Mouse (Mus musculus) midbrain, embryonic 10.5 days (tissue): ENCODE data around the gene Vps51. TPM values are rescaled to one million over a fixed set of nuclear protein-coding genes. Genes with fewer than 3 reads are reported as not detected.

Source experiments
- DNase-seq: peaks from one replicate; pipeline ENCODE4 v3.0.0-alpha.2; 2017; ENCODE audit warnings: low spot score
- H3K27ac ChIP-seq: fragments of 300-500 bp; sonication (generic); replicated peaks from 2 replicates; pipeline ENCODE4 v1.5.1; 2016; ENCODE audit warnings: mild to moderate bottlenecking
- H3K27me3 ChIP-seq: fragments of 300-500 bp; sonication (generic); 2 replicates; pipeline ENCODE4 v1.6.1; 2016; ENCODE audit warnings: low read depth, mild to moderate bottlenecking; ENCODE audit not compliant: poor library complexity, severe bottlenecking
- H3K36me3 ChIP-seq: fragments of 300-500 bp; sonication (generic); 2 replicates; pipeline ENCODE4 v1.6.1; 2016; ENCODE audit warnings: mild to moderate bottlenecking, moderate library complexity
- H3K4me1 ChIP-seq: fragments of 300-500 bp; sonication (generic); 2 replicates; pipeline ENCODE4 v1.6.1; 2016
- H3K4me3 ChIP-seq: fragments of 300-500 bp; sonication (generic); 2 replicates; pipeline ENCODE4 v1.5.1; 2016; ENCODE audit warnings: mild to moderate bottlenecking, moderate library complexity
- H3K9me3 ChIP-seq: fragments of 300-500 bp; sonication (generic); replicated peaks from 2 replicates; pipeline ENCODE4 v1.6.1; 2016; ENCODE audit warnings: mild to moderate bottlenecking
- WGBS: fragments of 180-500 bp; shearing (Covaris S2); methylation state at CpG from one replicate; pipeline ENCODE4 v1.1.7; 2016; 5-methylcytosine and 5-hydroxymethylcytosine counted together
- polyA plus RNA-seq: library from polyadenylated mRNA; unstranded; fragments of >200 nt; fragmentation: Nextera tagmentation; extraction: Ambion mirVana; gene quantifications from 2 replicates; pipeline ENCODE4 v1.2.1, GENCODE M21; 2016

Vps51 gene
- polyA plus RNA-seq, result 68.0 and 77.3 TPM in 2 replicates

DNA sequence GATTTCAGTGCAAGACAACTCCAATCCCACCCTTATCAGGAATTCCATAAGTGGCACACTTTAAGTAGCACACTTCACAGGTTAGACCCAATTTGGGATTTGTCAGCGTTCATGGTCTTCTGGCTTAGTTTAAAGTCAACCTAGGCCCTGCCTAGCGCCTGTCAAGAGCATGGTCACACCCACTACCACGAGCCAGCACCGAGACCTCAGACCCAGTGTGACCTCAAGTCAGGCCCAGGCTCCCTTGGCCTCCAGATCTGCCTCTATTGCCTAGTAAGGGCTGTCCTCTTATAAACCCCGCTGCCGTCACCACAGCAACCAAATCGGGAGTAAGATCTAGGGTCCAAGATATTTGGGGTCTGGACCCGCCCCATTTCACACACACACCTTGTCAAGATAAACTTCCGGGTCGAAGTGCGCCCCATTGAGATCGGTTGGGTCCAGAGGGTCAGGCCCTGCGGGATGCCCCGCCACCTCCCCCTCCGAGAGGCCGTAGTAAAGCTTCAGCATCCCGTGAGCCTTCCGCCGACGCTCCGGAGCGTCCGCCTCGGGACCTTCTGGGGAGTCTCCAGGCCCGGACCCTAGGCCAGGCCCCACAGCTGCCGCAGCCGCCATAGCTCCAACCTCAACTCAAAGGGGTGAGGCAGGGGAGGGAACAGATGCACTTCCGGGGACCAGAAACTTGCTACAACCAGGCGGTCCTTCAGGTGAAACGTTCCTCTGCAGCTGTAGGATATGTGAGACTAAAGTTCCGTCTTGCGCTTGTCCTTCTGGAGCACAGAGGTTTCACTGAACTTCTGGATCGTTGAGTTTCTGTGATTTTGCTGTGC is at the start of gene Vps51:
Vps51 (minus strand) TSS at position 668 of the 830 bp plus-strand sequence.
- H3K9me3 ChIP-seq, result no peaks in the 10 kb centered on the region
- DNase-seq, result peak; percentile 87
- WGBS, result 2% methylated on average over 33 of the region's 33 CpGs
- peaks cover 54% of the 10 kb centered on the region for H3K36me3 ChIP-seq
- peaks cover 32% of the 10 kb centered on the region for H3K4me1 ChIP-seq
- peak within 1 kb of the TSS; percentile 70 for H3K4me3 ChIP-seq
- H3K27me3 ChIP-seq, result no peaks in the 10 kb centered on the region
- peak within 1 kb of the TSS; percentile 93 for H3K27ac ChIP-seq

DNA sequence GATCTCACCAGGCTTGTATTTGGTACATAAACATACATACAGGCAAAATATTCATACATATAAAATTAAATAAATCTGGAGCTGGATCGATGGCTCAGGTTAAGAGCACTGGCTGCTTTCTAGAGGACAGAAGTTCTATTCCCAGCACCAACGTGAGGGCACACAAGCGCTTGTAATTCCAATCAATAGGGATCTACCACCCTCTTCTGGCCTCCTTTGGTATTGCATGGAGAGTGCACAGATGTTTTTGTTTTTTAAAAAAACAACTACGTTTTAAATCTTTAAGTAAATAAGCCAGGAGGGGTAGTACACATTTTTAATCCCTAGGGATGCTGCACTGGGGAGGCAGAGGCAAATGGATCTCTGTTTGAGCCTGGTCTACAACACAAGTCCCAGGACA is 49.3 kb upstream of the Vps51 start:
- no peaks in the 10 kb centered on the region for H3K27me3 ChIP-seq
- H3K36me3 ChIP-seq, result no peaks in the 10 kb centered on the region; the same call in 1 of the 2 replicates
- H3K9me3 ChIP-seq, result no peaks in the 10 kb centered on the region
- DNase-seq, result peak; percentile 35
- H3K4me1 ChIP-seq, result peaks cover 19% of the 10 kb centered on the region
- H3K27ac ChIP-seq, result no peak overlapping the region
- 20% methylated on average over 4 of the region's 4 CpGs for WGBS
- H3K4me3 ChIP-seq, result peak overlapping the region; percentile 9; the same call in 1 of the 2 replicates

DNA sequence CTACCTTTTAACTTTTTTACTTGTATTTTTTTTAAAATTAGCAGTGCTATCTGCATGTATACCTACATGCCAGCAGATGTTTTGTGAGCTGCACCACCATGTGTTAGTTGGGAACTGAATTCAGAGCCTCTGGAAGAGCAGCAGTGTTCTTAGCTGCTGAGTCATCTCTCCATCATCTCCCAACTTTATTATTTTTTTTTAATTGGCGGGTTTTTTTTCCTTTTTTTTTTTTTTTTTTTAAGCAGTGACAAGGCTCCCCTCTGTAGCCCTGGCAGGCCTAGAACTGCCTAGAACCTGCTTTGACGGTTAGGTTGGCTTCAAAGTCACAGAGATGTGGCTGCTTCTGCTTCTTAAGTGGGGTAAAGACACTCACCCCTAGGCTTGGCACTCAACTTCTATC is 47.9 kb upstream of the Vps51 start:
- Histone ChIP-seq H3K9me3 (no peaks in the 10 kb centered on the region), H3K4me1 (peaks cover 19% of the 10 kb centered on the region), H3K27ac (no peak overlapping the region), H3K27me3 (no peaks in the 10 kb centered on the region), H3K4me3 (no peak overlapping the region), H3K36me3 (peaks cover 4% of the 10 kb centered on the region)
- WGBS, result 73% methylated on average over 2 of the region's 2 CpGs
- no peak for DNase-seq

DNA sequence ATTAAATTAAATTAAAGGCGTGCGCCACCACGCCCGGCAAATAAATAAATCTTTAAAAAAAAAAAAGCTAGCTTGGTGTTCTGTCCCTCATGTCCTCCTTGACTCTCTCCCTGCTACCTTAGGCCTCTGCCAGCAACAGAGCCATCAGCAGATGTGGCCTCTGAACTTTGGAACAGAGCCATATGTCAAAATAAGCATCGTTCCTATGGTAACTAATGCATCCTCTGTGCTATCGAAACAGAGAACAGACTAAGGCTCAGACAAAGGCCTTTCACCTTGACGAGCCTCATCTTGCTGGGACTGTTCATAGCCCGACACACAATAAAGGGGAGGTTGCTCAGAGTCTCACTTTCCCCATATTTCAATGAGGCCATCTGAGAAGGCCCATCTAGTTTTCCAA is 46.3 kb upstream of the Vps51 start:
- no peak overlapping the region for H3K4me3 ChIP-seq
- 83% methylated on average over 8 of the region's 8 CpGs for WGBS
- no peak for DNase-seq
- no peaks in the 10 kb centered on the region for H3K27me3 ChIP-seq
- peak overlapping the region; percentile 28; the same call in 1 of the 2 replicates for H3K27ac ChIP-seq
- no peaks in the 10 kb centered on the region for H3K9me3 ChIP-seq
- peaks cover 27% of the 10 kb centered on the region for H3K4me1 ChIP-seq
- H3K36me3 ChIP-seq, result peaks cover 4% of the 10 kb centered on the region

- Histone ChIP-seq H3K4me1 (peaks cover 29% of the 10 kb centered on the region), H3K27me3 (no peaks in the 10 kb centered on the region), H3K4me3 (no peak overlapping the region), H3K9me3 (no peaks in the 10 kb centered on the region), H3K27ac (no peak overlapping the region), H3K36me3 (peaks cover 5% of the 10 kb centered on the region)
- no peak for DNase-seq
- 40% methylated on average over 19 of the region's 19 CpGs for WGBS
These were observed 44.7 kb upstream of the Vps51 start for GRCm38 (mm10) chr19:6121761-6122160.

DNA sequence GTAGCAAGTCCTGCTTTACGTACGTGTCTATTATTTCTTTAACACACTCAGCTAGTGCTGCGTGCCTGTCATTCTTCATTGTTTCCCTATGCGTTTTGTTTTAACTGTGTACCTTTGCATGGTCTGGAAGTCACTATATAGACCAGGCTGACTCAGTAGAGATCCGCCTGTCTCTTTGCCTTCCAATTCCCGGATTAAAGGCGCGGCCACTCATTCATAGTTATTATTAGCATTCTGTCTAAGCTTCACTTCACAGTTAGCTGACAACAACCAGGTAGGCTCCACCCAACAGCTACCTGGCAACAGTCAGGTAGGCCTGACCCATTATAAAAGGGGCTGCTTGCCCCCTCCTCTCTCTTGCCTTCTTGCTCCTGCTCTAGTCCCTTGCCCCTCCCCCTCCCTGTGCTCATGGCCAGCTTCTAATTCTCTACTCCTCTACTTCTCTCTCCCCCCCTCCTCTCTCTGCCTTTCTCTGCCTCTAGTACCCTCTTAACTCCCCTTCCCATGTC is 41.7 kb upstream of the Vps51 start:
- Histone ChIP-seq H3K27ac (peak overlapping the region; percentile 95), H3K9me3 (no peaks in the 10 kb centered on the region), H3K4me1 (peaks cover 35% of the 10 kb centered on the region), H3K36me3 (peaks cover 35% of the 10 kb centered on the region), H3K4me3 (peak overlapping the region; percentile 72), H3K27me3 (no peaks in the 10 kb centered on the region)
- DNase-seq, result no peak
- WGBS, result 1% methylated on average over 8 of the region's 8 CpGs

DNA sequence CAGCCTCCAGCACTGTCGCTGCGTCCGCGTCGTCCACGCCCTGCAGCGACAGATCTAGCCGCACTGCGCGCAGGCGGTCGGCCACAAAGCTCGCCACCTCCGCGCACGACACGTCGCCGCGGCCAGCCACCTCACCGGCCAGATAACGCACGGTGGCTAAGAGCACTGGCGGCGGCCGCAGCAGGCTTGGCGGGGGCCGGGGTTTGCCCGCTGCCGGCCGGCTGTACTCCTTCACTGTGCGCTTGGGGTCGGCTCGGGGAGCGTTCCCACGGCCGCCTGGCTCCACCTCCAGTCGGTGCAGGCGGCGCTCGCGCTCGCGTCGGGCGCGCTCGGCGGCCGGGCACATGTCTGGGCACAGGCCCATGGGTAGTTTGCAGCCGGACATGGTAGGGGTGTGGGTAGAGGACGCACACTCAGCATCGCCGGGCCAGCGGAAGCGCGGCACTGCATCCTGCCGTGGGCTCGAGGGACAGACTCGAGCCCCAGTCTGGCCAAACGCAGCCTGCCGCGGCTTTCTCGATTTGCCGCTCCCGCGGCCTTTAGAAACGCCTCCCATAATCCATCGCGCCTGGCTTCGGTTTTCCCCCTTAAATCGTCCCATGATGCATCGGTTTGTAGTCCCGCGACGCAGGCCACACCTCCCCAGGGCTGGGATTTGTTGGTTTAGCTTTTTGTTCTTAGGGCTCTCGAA is 41.1 kb upstream of the Vps51 start, which contains the start of gene Sac3d1:
Sac3d1 (minus strand) TSS at position 665 of the 691 bp plus-strand sequence.
- H3K9me3 ChIP-seq, result no peaks in the 10 kb centered on the region
- H3K4me1 ChIP-seq, result peaks cover 35% of the 10 kb centered on the region
- peaks cover 39% of the 10 kb centered on the region for H3K36me3 ChIP-seq
- DNase-seq, result peak; percentile 91
- H3K27me3 ChIP-seq, result no peaks in the 10 kb centered on the region
- H3K4me3 ChIP-seq, result peak within 1 kb of the TSS; percentile 72
- WGBS, result under 1% methylated on average over 77 of the region's 77 CpGs
- H3K27ac ChIP-seq, result peak within 1 kb of the TSS; percentile 95

GRCm38 (mm10) chr19:6117346-6117985 is 40.4 kb upstream of the Vps51 start:
- 6% methylated on average over 32 of the region's 32 CpGs for WGBS
- Histone ChIP-seq H3K27me3 (no peaks in the 10 kb centered on the region), H3K36me3 (peaks cover 45% of the 10 kb centered on the region), H3K9me3 (no peaks in the 10 kb centered on the region), H3K27ac (peak overlapping the region; percentile 95), H3K4me1 (peaks cover 35% of the 10 kb centered on the region), H3K4me3 (peak overlapping the region; percentile 72)
- DNase-seq, result no peak

DNA sequence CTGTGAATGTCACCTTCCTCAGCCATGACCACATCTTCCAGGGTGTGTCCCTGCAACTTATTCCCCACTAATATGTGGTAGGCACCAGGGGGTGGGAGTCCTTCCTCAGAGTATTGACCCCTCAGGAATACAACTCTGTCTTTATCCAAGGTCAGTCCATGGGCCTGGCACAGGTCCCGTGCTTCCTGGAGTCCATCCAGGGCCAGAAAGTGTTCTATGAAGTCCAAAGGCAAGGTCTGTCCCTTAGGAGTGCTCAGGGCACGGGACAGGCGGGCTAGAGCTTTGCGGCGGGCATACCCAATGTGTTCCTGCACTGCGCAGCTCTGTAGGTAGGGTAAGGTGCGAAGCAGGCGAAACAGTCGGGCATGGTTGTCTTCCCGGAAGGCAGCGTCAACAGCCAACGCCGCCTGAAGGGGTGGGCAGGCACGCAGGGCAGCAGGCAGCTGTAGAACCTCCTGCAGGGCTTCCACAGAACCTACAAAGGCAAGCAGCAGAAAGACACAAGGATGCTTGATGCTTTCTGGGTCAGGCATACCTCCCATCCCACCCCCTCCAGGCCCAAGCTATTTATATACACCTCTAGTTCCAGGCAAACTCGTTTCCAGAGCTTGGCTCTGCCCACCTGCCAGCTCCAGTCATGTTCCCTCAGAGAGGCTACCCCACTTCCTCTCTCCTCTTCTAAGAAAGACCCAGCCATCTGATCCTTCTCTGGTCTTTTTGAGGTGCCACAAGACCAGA is 39.3 kb upstream of the Vps51 start:
- Histone ChIP-seq H3K4me1 (peaks cover 29% of the 10 kb centered on the region), H3K36me3 (peaks cover 53% of the 10 kb centered on the region), H3K4me3 (peak overlapping the region; percentile 72), H3K27ac (no peak overlapping the region), H3K27me3 (no peaks in the 10 kb centered on the region), H3K9me3 (no peaks in the 10 kb centered on the region)
- no peak for DNase-seq
- 94% methylated on average over 15 of the region's 15 CpGs for WGBS

GRCm38 (mm10) chr19:6113116-6113515 is 36.1 kb upstream of the Vps51 start:
- H3K27me3 ChIP-seq, result no peaks in the 10 kb centered on the region
- H3K4me1 ChIP-seq, result peaks cover 17% of the 10 kb centered on the region
- DNase-seq, result no peak
- H3K27ac ChIP-seq, result no peak overlapping the region
- H3K36me3 ChIP-seq, result peaks cover 57% of the 10 kb centered on the region
- H3K4me3 ChIP-seq, result no peak overlapping the region
- H3K9me3 ChIP-seq, result no peaks in the 10 kb centered on the region
- 77% methylated on average over 6 of the region's 6 CpGs for WGBS

DNA sequence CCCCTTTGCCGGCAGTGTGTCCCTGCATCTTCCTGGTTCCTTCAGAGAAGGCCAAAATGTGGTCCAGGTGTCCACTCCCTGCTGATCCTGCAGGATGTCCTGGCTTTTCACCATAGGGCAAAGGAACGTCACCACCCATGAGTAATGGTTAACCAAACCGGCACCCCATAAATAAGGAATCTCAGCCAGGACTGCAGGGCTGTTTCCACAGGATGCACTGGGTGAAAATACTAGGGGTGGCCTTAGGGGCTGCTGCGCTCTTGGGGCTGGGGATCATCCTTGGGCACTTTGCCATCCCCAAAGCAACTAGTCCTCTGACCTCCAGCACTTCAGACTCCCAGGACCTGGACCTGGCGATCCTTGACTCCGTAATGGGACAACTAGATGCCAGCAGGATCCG is 28.6 kb upstream of the Vps51 start, which contains the start of gene Naaladl1:
Naaladl1 (plus strand) TSS at position 197 of the 400 bp plus-strand sequence.
- no peaks in the 10 kb centered on the region for H3K27me3 ChIP-seq
- no peak for DNase-seq
- H3K4me1 ChIP-seq, result no peaks in the 10 kb centered on the region
- 0 out of 2 replicates have a peak, but pooled peaks cover 8% of the 10 kb centered on the region for H3K36me3 ChIP-seq
- no peak within 1 kb of the TSS for H3K27ac ChIP-seq
- H3K4me3 ChIP-seq, result no peak within 1 kb of the TSS
- 86% methylated on average over 7 of the region's 7 CpGs for WGBS
- no peaks in the 10 kb centered on the region for H3K9me3 ChIP-seq

DNA sequence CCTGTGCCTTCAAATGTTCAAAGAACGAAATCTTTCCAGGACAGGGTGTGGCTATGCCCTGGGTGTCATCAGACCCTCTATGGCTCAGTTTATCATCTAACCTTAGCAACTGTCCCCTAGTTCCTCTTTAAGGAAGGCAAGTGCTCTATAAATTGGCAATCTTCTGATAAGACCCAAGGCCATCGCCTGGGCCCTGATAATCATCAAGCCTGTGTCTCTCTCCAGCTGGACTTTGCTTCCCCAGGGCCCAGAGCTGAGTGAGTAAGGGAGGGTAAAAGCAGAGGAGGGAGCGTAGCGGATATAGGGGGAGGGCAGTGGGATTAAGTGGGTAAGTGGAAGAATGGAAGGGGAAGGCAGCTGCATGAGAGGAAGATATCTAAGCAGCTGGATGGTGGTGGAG is 27.4 kb upstream of the Vps51 start:
- H3K27ac ChIP-seq, result no peak overlapping the region
- H3K9me3 ChIP-seq, result no peaks in the 10 kb centered on the region
- peaks cover 18% of the 10 kb centered on the region for H3K36me3 ChIP-seq
- WGBS, result 82% methylated on average over 4 of the region's 4 CpGs
- no peaks in the 10 kb centered on the region for H3K4me1 ChIP-seq
- H3K4me3 ChIP-seq, result no peak overlapping the region
- DNase-seq, result no peak
- no peaks in the 10 kb centered on the region for H3K27me3 ChIP-seq
